Mouse (Mus musculus) midbrain, embryonic 11.5 days (tissue): ENCODE data around the gene Psenen. TPM values are rescaled to one million over a fixed set of nuclear protein-coding genes. Genes with fewer than 3 reads are reported as not detected.

Experiments
- ATAC-seq: fragments of 200-750 bp; cut with Nextera tagmentation; 2 replicates; pipeline ENCODE4 v1.8.0; 2017; ENCODE audit warnings: moderate TSS enrichment, moderate library complexity; ENCODE audit not compliant: low FRiP score
- DNase-seq: peaks from one replicate; pipeline ENCODE4 v3.0.0; 2015; ENCODE audit warnings: low spot score; ENCODE audit errors: missing footprints
- H3K27ac ChIP-seq: fragments of 300-500 bp; sonication (generic); 2 replicates; pipeline ENCODE4 v1.5.1; 2014; ENCODE audit warnings: low read depth, low read length
- H3K27me3 ChIP-seq: fragments of 300-500 bp; sonication (generic); 2 replicates; pipeline ENCODE4 v1.6.1; 2014; ENCODE audit warnings: mild to moderate bottlenecking, low read length, moderate library complexity, mixed read lengths; ENCODE audit not compliant: control insufficient read depth, insufficient read depth
- H3K36me3 ChIP-seq: fragments of 300-500 bp; sonication (generic); 2 replicates; pipeline ENCODE4 v1.6.1; 2014; ENCODE audit warnings: mild to moderate bottlenecking, low read length, moderate library complexity, mixed read lengths; ENCODE audit not compliant: control insufficient read depth, insufficient read depth
- H3K4me1 ChIP-seq: fragments of 300-500 bp; sonication (generic); 2 replicates; pipeline ENCODE4 v1.6.1; 2014; ENCODE audit warnings: low read length; ENCODE audit not compliant: control insufficient read depth, insufficient read depth
- H3K4me2 ChIP-seq: fragments of 300-500 bp; sonication (generic); 2 replicates; pipeline ENCODE4 v1.6.1; 2014; ENCODE audit warnings: mild to moderate bottlenecking, moderate library complexity
- H3K4me3 ChIP-seq: fragments of 300-500 bp; sonication (generic); 2 replicates; pipeline ENCODE4 v1.5.1; 2014; ENCODE audit warnings: low read depth, low read length
- H3K9ac ChIP-seq: fragments of 300-500 bp; sonication (generic); 2 replicates; pipeline ENCODE4 v1.6.1; 2014; ENCODE audit warnings: low read length
- H3K9me3 ChIP-seq: fragments of 300-500 bp; sonication (generic); 2 replicates; pipeline ENCODE4 v1.6.1; 2016; ENCODE audit warnings: low read length; ENCODE audit not compliant: control insufficient read depth
- WGBS: fragments of 180-500 bp; shearing (Covaris S2); extraction: QIAGEN DNeasy Blood & Tissue Kit; methylation state at CpG from one replicate; pipeline ENCODE4 v1.1.7; 2014; 5-methylcytosine and 5-hydroxymethylcytosine counted together
- polyA plus RNA-seq: library from polyadenylated mRNA; unstranded; fragments of >200 nt; fragmentation: Nextera tagmentation; extraction: Ambion mirVana; gene quantifications from 2 replicates; pipeline ENCODE4 v1.2.1, GENCODE M21; 2014

Gene Psenen
- polyA plus RNA-seq, 1 experiment from 2014 or later, result 110 TPM

DNA sequence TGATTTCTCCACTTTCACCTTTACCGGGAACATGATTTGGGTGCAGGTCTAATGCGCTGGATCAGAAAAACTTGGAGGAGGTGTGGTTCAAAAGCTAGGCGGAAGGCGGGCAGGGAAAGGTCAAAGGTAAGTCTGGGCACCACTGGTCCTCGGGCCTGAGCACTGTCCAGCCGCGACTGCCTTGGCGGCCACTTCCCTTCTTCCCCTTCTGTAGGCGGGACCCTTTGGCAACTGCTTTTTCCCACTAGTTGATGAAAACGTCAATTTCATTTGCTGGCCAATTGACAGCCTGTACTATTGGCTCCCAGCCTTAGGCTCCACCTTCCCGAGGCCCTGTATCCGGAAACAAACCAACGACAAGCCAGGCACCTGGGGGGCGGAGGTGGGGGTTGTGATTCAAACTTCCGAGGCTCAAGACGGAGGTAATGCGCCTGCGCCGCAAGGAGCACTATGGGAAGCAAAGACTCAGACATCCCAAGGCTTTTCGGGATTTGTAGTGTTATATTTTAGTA lies 3.9 kb downstream of the Psenen start, which contains the start of gene Lin37:
Gene Lin37 (minus strand): TSS at position 396 of the 512 bp plus-strand sequence.
- DNase-seq, result peak; percentile 97
- Histone ChIP-seq H3K9ac (peak within 1 kb of the TSS; percentile 73), H3K27me3 (no peaks in the 10 kb centered on the region), H3K4me1 (peaks cover 17% of the 10 kb centered on the region), H3K4me2 (peak within 1 kb of the TSS; percentile 97), H3K36me3 (peaks cover 14% of the 10 kb centered on the region; the same call in 1 of the 2 replicates), H3K9me3 (no peaks in the 10 kb centered on the region), H3K27ac (no peak within 1 kb of the TSS), H3K4me3 (peak within 1 kb of the TSS; percentile 49)
- ATAC-seq, result peak; percentile 89
- under 1% methylated on average over 20 of the region's 20 CpGs for WGBS

DNA sequence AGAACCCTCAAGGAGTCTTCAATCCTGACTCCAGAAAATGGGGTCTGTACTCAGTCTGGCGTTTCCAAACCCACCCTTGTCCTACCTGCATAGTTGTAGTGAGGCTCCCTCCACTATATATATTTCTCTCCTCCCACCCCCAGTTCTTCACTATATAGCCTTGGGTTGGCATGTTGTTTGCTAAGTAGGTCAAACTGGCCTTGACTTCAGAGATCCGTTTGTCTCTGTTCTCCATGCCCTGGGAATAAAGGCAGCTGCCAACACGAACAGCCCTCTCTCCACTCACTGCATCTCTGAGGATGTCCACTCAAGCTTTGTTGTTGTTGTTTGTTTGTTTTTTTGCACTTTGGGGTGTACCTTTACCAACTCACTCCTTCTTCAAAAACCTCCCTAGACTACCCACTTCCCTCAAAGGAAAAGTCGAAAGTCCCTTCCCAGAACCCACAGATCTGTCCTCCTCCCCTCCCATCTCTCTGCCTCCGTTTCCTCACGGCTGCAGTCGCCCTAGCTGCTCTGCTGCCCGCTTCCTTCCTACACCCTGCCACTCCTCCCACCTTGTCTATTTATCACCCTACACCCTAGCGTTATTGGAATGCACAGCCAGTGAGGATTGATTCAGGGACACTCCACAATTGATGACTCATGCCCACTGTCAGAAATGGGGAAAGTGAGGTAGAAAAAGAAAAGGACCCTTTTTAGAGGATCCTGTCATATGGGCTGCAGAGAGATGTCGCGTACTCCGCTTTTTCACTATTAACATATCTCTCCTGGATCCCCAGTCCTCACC lies 4.6 kb downstream of the Psenen start:
- Histone ChIP-seq H3K27ac (no peak overlapping the region), H3K4me1 (peaks cover 15% of the 10 kb centered on the region), H3K4me3 (peak overlapping the region; percentile 49), H3K36me3 (peaks cover 14% of the 10 kb centered on the region; the same call in 1 of the 2 replicates), H3K9ac (peak overlapping the region; percentile 73), H3K27me3 (no peaks in the 10 kb centered on the region), H3K4me2 (peak overlapping the region; percentile 97), H3K9me3 (no peaks in the 10 kb centered on the region)
- WGBS, result 19% methylated on average over 12 of the region's 12 CpGs
- ATAC-seq, result no peak
- no peak for DNase-seq

DNA sequence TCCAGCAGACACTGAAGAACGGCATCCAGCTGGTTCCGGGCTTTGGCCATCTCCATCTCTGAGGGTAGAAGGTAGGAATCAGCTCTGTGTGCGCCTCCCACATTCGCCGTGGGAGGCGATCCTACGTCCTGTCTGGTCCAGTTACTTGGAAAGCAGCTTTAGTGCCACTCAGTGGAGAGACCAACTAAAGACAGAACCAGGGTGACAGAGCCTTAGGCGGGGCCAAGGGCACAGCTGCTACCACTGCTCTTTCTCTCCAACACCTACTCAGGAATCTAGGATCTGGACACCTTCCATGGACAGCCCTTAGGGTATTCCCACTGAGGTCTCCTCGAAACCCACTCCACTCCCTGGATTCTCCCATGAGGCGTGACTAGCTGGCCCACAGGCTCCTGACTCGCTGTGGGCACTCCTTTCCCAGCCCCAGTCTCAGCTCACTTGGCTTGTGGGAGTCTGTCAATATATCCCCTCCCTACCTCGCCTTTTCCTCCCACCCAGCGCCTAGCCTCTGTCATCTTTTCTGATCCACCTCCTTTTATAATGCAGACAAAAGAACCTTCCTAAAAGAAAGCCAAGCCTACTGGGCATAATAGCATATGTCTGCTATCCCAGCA lies 5.4 kb downstream of the Psenen start:
- Histone ChIP-seq H3K27ac (no peak overlapping the region), H3K9ac (no peak overlapping the region), H3K4me2 (no peak overlapping the region; the same call in 1 of the 2 replicates), H3K9me3 (no peaks in the 10 kb centered on the region), H3K4me1 (peaks cover 19% of the 10 kb centered on the region), H3K27me3 (no peaks in the 10 kb centered on the region), H3K4me3 (no peak overlapping the region), H3K36me3 (peaks cover 14% of the 10 kb centered on the region; the same call in 1 of the 2 replicates)
- DNase-seq, result no peak
- ATAC-seq, result no peak
- 87% methylated on average over 13 of the region's 13 CpGs for WGBS

DNA sequence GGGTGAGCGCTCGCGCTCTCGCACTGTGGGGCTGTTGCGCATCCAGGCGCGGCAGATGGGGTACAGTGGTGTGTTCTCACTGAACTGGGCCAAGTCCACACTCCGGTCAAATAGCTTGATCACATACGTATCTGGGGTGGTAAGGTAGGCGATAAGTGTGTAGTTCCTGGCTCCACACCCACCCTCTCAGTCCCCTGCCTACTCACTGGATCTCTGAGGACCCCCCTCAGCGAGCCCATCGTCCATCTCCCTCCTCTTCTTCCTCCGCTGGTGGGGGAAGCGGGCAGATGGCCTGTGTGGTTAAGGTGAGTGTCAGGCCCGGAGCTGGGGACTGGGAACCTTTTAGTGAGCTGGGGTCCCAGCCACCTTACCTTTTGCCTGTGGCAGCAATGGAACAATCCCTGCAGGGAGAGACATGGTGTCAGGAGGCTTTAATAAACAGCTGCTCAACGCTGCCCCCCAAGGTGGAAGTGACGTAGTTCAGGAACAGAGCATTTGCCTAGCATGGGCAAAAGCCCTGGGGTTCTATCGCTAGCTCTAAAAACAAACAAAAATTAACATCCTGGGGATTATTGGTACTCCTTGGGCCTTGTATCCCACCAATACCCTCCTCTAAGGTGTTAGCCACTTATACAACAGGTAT lies 6.4 kb downstream of the Psenen start:
- Histone ChIP-seq H3K4me2 (no peak overlapping the region), H3K9ac (no peak overlapping the region), H3K36me3 (peaks cover 14% of the 10 kb centered on the region; the same call in 1 of the 2 replicates), H3K4me3 (no peak overlapping the region), H3K9me3 (no peaks in the 10 kb centered on the region), H3K4me1 (peaks cover 23% of the 10 kb centered on the region), H3K27me3 (no peaks in the 10 kb centered on the region), H3K27ac (no peak overlapping the region)
- DNase-seq (no peak), ATAC-seq (no peak)
- 94% methylated on average over 18 of the region's 18 CpGs for WGBS

DNA sequence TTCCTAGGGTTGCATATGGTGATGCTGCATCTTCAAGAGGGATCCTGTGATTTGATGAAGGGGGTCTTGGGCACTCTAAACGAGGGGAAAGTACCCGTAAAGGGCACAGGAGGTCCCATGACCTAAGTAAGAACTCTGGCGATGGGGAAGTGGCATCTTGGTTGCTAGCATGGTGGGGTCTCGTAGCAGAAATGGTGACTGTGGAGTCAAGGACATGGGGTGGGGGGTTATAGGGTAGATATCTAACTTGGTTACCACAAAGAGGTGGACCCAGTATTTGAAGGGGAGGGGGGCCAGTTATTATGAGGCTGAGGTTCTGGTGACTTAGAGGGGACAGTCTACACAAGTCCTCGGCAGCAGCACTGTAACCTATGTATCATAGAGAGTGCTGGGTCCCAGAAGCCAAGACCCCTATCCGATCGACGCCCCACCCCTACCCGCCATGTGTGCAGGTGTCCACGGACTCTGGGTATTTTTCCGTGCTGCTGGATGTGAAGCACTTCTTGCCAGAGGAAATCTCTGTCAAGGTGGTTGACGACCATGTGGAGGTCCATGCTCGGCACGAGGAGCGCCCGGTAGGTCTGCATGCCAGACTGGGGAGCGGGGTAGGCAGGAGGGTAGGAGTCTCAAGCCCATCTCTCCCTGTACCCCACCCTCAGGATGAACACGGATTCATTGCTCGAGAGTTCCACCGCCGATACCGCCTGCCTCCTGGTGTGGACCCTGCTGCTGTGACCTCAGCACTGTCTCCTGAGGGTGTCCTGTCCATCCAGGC lies 9.4 kb downstream of the Psenen start:
- no peak for DNase-seq
- H3K4me2 ChIP-seq, result peak overlapping the region; percentile 93; the same call in 1 of the 2 replicates
- no peak for ATAC-seq

DNA sequence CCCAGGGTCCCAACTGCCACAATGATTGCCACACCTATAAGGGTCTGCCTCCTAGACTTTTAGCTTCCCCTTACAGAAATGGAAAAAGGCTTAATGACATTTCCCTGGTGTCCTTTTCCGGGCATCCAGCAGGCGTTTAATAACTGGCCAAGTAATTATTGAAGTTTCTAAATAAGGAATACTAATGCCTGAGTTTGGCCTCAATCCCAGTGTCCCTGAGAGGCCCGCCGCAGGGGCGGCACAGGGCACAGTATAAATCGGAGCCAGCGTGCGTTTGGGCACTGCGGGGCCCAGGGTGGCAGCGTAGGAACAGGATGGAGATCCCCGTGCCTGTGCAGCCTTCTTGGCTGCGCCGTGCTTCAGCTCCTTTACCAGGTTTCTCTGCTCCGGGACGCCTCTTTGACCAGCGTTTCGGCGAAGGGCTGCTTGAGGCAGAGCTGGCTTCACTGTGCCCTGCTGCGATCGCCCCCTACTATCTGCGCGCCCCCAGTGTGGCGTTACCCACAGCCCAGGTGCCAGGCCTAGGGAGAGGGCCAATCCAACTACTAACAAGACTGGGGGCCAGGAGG lies 10.3 kb downstream of the Psenen start:
- no peak for ATAC-seq
- DNase-seq, result no peak
- H3K9me3 ChIP-seq, result no peaks in the 10 kb centered on the region
- peak overlapping the region; percentile 72 for H3K9ac ChIP-seq
- H3K27me3 ChIP-seq, result no peaks in the 10 kb centered on the region
- H3K4me1 ChIP-seq, result peaks cover 12% of the 10 kb centered on the region
- 10% methylated on average over 23 of the region's 23 CpGs for WGBS
- H3K4me3 ChIP-seq, result peak overlapping the region; percentile 49
- H3K27ac ChIP-seq, result no peak overlapping the region
- peak overlapping the region; percentile 93 for H3K4me2 ChIP-seq
- H3K36me3 ChIP-seq, result peaks cover 14% of the 10 kb centered on the region; the same call in 1 of the 2 replicates

More for the DNA sequence above, 9.4 kb downstream of the Psenen start:
- Histone ChIP-seq H3K27me3 (no peaks in the 10 kb centered on the region), H3K4me1 (peaks cover 17% of the 10 kb centered on the region), H3K4me3 (no peak overlapping the region; the same call in 1 of the 2 replicates), H3K36me3 (peaks cover 14% of the 10 kb centered on the region; the same call in 1 of the 2 replicates), H3K27ac (no peak overlapping the region), H3K9ac (peak overlapping the region; percentile 72; the same call in 1 of the 2 replicates), H3K9me3 (no peaks in the 10 kb centered on the region)
- 89% methylated on average over 22 of the region's 22 CpGs for WGBS

DNA sequence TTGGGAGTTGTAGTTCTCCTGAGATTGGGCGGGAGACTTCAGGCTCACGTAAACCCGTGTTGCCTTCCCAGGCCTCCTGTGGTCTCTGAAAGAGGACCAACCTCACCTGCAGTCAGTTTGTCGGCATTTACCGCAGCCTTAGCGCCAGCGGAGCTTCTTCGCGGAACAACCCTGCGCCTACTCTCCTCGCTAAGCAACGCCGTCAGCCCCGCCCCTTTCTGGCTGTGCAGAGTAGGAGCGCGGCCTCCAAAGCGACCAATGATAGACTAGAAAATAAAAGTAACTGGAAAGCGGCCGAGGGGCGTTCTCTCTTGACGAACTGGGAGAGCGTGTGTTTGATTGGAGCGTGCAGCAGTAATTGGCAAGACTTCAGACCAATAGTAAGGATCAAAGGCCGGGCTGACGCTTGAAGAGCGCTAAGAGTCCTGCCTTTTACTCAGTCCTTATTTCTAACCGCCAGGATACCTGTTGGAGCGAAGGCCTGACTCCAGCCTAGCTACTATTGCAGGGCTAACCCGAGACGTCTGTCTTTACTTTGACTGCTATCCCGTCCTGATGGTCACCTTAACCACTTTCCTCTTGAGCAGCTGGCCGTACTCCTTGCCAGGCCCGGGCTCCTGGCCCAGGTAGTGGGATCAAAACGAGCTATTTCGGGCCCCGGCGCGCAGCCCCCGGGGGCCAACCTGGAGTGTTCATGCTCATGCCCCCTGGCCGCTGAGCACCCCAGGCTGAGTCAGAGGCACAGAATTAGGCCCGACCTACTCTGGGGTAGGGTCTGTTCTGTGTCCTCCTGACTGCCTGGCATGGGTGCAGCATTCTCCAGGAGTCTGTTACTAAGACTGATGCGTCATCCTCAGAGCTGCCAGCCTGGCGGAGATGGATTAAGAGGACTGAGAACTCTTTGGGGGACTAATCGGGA lies 11.1 kb downstream of the Psenen start, which contains the start of the genes Hspb6 and Proser3:
Gene Hspb6 (plus strand): TSS at position 77 of the 919 bp plus-strand sequence.
Gene Proser3 (minus strand): TSS at position 198 of the 919 bp plus-strand sequence.
- Histone ChIP-seq H3K9ac (peak within 1 kb of the TSS; percentile 72), H3K36me3 (peaks cover 14% of the 10 kb centered on the region; the same call in 1 of the 2 replicates), H3K4me3 (peak within 1 kb of the TSS; percentile 49), H3K9me3 (no peaks in the 10 kb centered on the region), H3K4me1 (peaks cover 12% of the 10 kb centered on the region), H3K4me2 (peak within 1 kb of the TSS; percentile 93), H3K27ac (peak within 1 kb of the TSS; percentile 70), H3K27me3 (no peaks in the 10 kb centered on the region)
- ATAC-seq, result peak; percentile 94
- peak; percentile 99 for DNase-seq
- WGBS, result 1% methylated on average over 44 of the region's 44 CpGs
